Mouse (Mus musculus) heart, postnatal 0 days (tissue): ENCODE results near the gene Dennd4b.

Source experiments
- CTCF ChIP-seq: IDR thresholded peaks from 2 replicates; pipeline ENCODE4 v1.5.1; 2016; ENCODE audit warnings: antibody characterized with exemption, control low read depth, low read depth
- EP300 ChIP-seq: IDR thresholded peaks from 2 replicates; pipeline ENCODE4 v1.6.1; 2016; ENCODE audit warnings: antibody characterized with exemption, low read depth

GRCm38 (mm10) chr3:90256731-90257530, 8.1 kb upstream of the Dennd4b start:
- TF ChIP-seq CTCF (no peak), EP300 (no peak)
